Mouse (Mus musculus) lung, embryonic 14.5 days (tissue): ENCODE measurements around the gene Pih1d1. TPM values are rescaled to one million over a fixed set of nuclear protein-coding genes. Genes with fewer than 3 reads are reported as not detected.

Experiments
- ATAC-seq: fragments of 200-750 bp; cut with Nextera tagmentation; 2 replicates; pipeline ENCODE4 v1.8.0; 2017; ENCODE audit warnings: mild to moderate bottlenecking, moderate TSS enrichment, moderate library complexity; ENCODE audit not compliant: insufficient read depth
- DNase-seq: peaks from one replicate; pipeline ENCODE4 v3.0.0-alpha.2; 2015
- H3K27ac ChIP-seq: fragments of 300-500 bp; sonication (generic); 2 replicates; pipeline ENCODE4 v1.5.1; 2014; ENCODE audit warnings: low read depth, mild to moderate bottlenecking, moderate library complexity
- H3K27me3 ChIP-seq: fragments of 300-500 bp; sonication (generic); 2 replicates; pipeline ENCODE4 v1.6.1; 2014; ENCODE audit warnings: low read length, control low read depth; ENCODE audit not compliant: insufficient read depth
- H3K36me3 ChIP-seq: fragments of 300-500 bp; sonication (generic); 2 replicates; pipeline ENCODE4 v1.6.1; 2014; ENCODE audit warnings: control low read depth; ENCODE audit not compliant: insufficient read depth
- H3K4me1 ChIP-seq: fragments of 300-500 bp; sonication (generic); 2 replicates; pipeline ENCODE4 v1.6.1; 2014; ENCODE audit warnings: antibody characterized with exemption, control low read depth; ENCODE audit not compliant: insufficient read depth
- H3K4me2 ChIP-seq: fragments of 300-500 bp; sonication (generic); 2 replicates; pipeline ENCODE4 v1.6.1; 2014; ENCODE audit warnings: mild to moderate bottlenecking
- H3K4me3 ChIP-seq: fragments of 300-500 bp; sonication (generic); 2 replicates; pipeline ENCODE4 v1.5.1; 2014; ENCODE audit warnings: low read depth, low read length
- H3K9ac ChIP-seq: fragments of 300-500 bp; sonication (generic); 2 replicates; pipeline ENCODE4 v1.6.1; 2014
- H3K9me3 ChIP-seq: fragments of 300-500 bp; sonication (generic); 2 replicates; pipeline ENCODE4 v1.6.1; 2016; ENCODE audit warnings: low read depth, low read length, control low read depth
- CTCF ChIP-seq: IDR thresholded peaks from 2 replicates; pipeline ENCODE4 v1.5.1; 2016; ENCODE audit warnings: antibody characterized with exemption, low read depth
- WGBS: fragments of 180-500 bp; shearing (Covaris S2); extraction: QIAGEN DNeasy Blood & Tissue Kit; methylation state at CpG from one replicate; pipeline ENCODE4 v1.1.7; 2014; 5-methylcytosine and 5-hydroxymethylcytosine counted together
- microRNA counts: library from miRNA; unstranded; fragments of <30 nt; microRNA quantifications from one replicate; lab custom pipeline; 2016
- microRNA-seq: library from miRNA; unstranded; fragments of <30 nt; microRNA quantifications from one replicate; pipeline ENCODE4, GENCODE M21; 2016; ENCODE audit warnings: borderline number of aligned reads
- polyA plus RNA-seq: library from polyadenylated mRNA; unstranded; fragments of >200 nt; fragmentation: Nextera tagmentation; extraction: Ambion mirVana; gene quantifications from 2 replicates; pipeline ENCODE4 v1.2.1, GENCODE M21; 2014

Gene Pih1d1
- polyA plus RNA-seq, 1 experiment from 2014 or later, result 112 TPM

DNA sequence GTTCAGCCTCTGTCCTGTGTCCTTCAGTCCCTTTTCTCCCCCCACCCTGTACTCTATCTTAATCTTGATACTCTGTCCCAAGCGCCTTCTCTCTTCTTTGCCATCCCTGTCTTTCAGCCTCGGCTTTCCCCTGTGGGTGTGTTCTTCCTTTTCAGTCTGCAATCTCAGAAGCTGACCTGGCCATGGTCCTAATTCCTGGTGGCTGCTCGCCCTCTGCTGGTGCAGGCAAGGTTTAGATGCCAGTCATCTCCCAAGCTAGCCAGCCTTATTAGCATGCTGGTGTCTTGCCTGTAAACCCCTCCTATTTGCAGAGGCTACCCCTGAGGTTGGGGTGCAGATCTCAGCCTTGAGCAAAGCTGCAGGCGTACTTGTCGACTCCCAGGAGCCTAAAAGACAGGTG is 44.3 kb downstream of the Pih1d1 start:
- H3K27ac ChIP-seq, result no peak overlapping the region
- peak; percentile 89 for TF ChIP-seq CTCF
- no peaks in the 10 kb centered on the region for H3K36me3 ChIP-seq
- no peak overlapping the region for H3K4me2 ChIP-seq
- no peaks in the 10 kb centered on the region for H3K27me3 ChIP-seq
- no peak overlapping the region for H3K9ac ChIP-seq
- H3K9me3 ChIP-seq, result no peaks in the 10 kb centered on the region
- H3K4me1 ChIP-seq, result no peaks in the 10 kb centered on the region
- no peak overlapping the region for H3K4me3 ChIP-seq
- WGBS, result 10% methylated on average over 5 of the region's 5 CpGs
- peak; percentile 87 for DNase-seq
- ATAC-seq, result peak; percentile 32; the same call in 1 of the 2 replicates

DNA sequence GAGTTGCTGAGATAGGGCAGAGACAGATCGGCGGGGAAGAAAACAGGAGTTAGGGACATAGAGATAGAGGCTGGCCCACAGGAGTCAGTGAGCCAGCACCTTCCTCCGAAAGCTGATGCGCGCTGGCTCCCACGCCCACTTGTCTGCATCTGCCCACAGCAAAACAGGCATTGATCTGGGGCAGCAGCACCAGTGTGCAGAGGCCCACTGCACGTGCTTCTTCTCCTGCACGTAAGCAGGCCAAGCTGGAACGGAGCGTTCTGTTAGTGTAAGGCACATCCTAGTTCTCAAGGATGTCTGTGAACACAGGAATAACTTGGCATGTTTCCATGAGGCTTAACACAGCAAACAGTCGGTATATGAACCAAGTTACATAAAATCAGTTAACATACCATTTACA is 44.9 kb downstream of the Pih1d1 start:
- Histone ChIP-seq H3K27ac (no peak overlapping the region), H3K4me3 (no peak overlapping the region), H3K27me3 (no peaks in the 10 kb centered on the region), H3K4me2 (no peak overlapping the region), H3K4me1 (no peaks in the 10 kb centered on the region), H3K36me3 (no peaks in the 10 kb centered on the region), H3K9me3 (no peaks in the 10 kb centered on the region), H3K9ac (no peak overlapping the region)
- DNase-seq (no peak), ATAC-seq (no peak)
- WGBS, result 72% methylated on average over 11 of the region's 11 CpGs
- no peak for TF ChIP-seq CTCF

DNA sequence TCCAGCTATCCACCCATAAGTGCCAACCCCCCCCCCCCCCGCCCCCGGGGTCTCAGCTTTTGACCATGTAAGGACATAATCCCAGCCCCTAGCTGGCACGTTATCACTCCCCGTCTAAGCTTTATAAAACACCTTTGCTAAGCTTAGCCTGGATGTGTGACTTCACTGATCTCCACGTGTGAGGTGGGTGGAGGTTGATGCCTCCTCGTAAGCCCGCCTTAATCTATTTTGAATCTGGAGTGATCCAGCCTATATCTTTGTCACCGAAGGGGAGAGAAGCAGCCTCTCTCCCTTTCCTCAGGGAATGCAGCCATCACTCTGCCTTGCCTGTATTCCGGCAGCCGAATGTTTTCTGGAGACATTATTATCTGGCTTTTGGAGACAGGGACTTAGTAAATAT is 48.6 kb downstream of the Pih1d1 start:
- DNase-seq (no peak), ATAC-seq (no peak)
- H3K9ac ChIP-seq, result no peak overlapping the region
- no peaks in the 10 kb centered on the region for H3K36me3 ChIP-seq
- WGBS, result 23% methylated on average over 10 of the region's 10 CpGs
- TF ChIP-seq CTCF, result no peak
- no peaks in the 10 kb centered on the region for H3K27me3 ChIP-seq
- no peaks in the 10 kb centered on the region for H3K9me3 ChIP-seq
- no peak overlapping the region for H3K4me2 ChIP-seq
- H3K27ac ChIP-seq, result peak overlapping the region; percentile 9; the same call in 1 of the 2 replicates
- H3K4me3 ChIP-seq, result no peak overlapping the region
- no peaks in the 10 kb centered on the region for H3K4me1 ChIP-seq

DNA sequence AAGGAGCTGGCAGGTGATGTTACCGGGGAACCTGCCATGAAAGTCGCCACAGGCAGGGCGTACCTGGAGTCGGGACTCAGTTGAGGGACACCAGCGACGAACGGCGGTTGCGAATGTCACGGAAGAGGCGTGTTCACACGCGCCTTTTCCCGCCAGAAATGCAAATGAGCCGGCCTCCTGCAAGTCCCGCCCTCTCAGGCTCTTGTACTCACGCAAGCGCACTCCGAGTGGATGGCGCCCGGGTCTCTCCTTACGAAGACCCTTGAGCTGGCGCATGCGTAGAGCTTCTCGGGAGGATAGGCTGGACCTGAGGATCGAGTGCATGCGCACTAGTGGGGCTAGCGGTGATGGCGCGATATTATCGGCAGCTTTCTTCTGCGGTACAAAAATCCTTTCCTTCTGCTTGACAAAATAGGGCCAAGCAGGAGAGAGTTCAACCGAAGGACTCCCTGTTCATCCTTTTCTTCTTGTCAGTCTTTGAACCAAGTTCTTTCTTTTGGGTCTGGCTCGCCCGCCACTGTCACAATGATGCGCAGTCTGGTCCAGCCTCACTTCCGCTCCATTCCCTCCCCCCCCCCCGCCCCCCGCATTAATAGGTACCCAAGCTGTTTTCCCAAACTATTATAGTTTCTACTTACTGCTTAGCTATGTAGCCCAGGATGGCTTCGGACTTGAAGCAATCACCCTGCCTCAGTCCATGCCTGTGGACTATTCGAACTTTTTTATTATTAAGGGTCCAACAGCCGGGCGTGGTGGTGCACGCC is 50.5 kb downstream of the Pih1d1 start, which contains the start of gene Ccdc155:
Ccdc155 (minus strand) TSS at position 513 of the 764 bp plus-strand sequence.
- 7% methylated on average over 44 of the region's 44 CpGs for WGBS

DNA sequence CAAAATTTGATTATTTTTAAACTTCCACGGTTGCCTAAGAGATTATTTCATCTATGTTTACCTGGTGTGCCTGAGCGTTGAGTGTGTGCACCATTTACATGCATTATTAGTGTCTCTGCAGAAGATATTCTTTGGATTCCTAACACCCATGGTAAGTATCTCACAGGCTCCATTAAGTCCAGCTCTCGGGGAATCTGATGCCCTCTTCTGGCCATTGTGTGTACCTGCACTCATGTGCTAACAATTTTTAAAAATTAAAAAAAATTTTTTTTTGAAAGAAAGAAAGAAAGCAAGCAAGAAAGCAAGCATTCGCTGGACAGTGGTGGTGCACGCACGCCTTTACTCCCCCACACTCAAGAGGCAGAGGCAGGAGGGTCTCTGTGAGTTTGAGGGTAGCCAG is 54.2 kb downstream of the Pih1d1 start:
- H3K27me3 ChIP-seq, result peaks cover 18% of the 10 kb centered on the region; the same call in 1 of the 2 replicates
- 0 out of 2 replicates have a peak, but pooled peaks cover 3% of the 10 kb centered on the region for H3K4me1 ChIP-seq
- H3K9ac ChIP-seq, result no peak overlapping the region
- no peak overlapping the region for H3K4me2 ChIP-seq
- H3K4me3 ChIP-seq, result no peak overlapping the region
- H3K36me3 ChIP-seq, result no peaks in the 10 kb centered on the region
- ATAC-seq (no peak), DNase-seq (no peak)
- H3K9me3 ChIP-seq, result no peaks in the 10 kb centered on the region
- no peak overlapping the region for H3K27ac ChIP-seq
- TF ChIP-seq CTCF, result no peak
- WGBS, result 72% methylated on average over 6 of the region's 6 CpGs

More for the DNA sequence above, 50.5 kb downstream of the Pih1d1 start, which contains the start of gene Ccdc155:
- no peaks in the 10 kb centered on the region for H3K27me3 ChIP-seq
- peak within 1 kb of the TSS; percentile 59 for H3K4me2 ChIP-seq
- ATAC-seq (peak; percentile 97), DNase-seq (peak; percentile 100)
- no peak for TF ChIP-seq CTCF
- no peaks in the 10 kb centered on the region for H3K4me1 ChIP-seq
- H3K9me3 ChIP-seq, result no peaks in the 10 kb centered on the region
- H3K9ac ChIP-seq, result peak within 1 kb of the TSS; percentile 38
- no peak within 1 kb of the TSS for H3K27ac ChIP-seq
- H3K4me3 ChIP-seq, result peak within 1 kb of the TSS; percentile 39
- H3K36me3 ChIP-seq, result no peaks in the 10 kb centered on the region

MicroRNAs encoded within 50 kb of the gene (microRNA counts, 519-probe panel; counts per million panel counts)
- microRNA mmu-miR-150 (lab: Ali Mortazavi, UCI), result 2,841 counts per million, percentile 53 among the panel's probes with 10 or more counts

Small RNA genes lying within 50 kb of the gene (microRNA-seq; reads per million reads assigned to microRNA genes)
- 47.5 reads per million, percentile 40 among the genes with 10 or more reads in this experiment for gene Mir150
- 16.6 reads per million, percentile 30 among the genes with 10 or more reads in this experiment for gene Mir5121
- gene Mir7055, result not detected

Other genes with a start within 250 kb of the Pih1d1 start
- 73.6 and 83.2 TPM in 2 replicates for gene Ap2a1, start 224.8 kb upstream of the Pih1d1 start, polyA plus RNA-seq
- gene Tsks, start 211.1 kb upstream of the Pih1d1 start, polyA plus RNA-seq, result 0.11 and 0.14 TPM in 2 replicates
- gene Cpt1c, start 179.5 kb upstream of the Pih1d1 start, polyA plus RNA-seq, result 14.9 and 15.5 TPM in 2 replicates
- 228 and 238 TPM in 2 replicates for gene Prmt1, start 167.7 kb upstream of the Pih1d1 start, polyA plus RNA-seq
- gene Irf3, start 156.7 kb upstream of the Pih1d1 start, polyA plus RNA-seq, result 78.7 and 83.0 TPM in 2 replicates
- 69.9 and 76.9 TPM in 2 replicates for gene Bcl2l12, start 155.6 kb upstream of the Pih1d1 start, polyA plus RNA-seq
- gene Scaf1, start 137.9 kb upstream of the Pih1d1 start, polyA plus RNA-seq, result 45.9 and 53.6 TPM in 2 replicates
- gene Rras, start 136.3 kb upstream of the Pih1d1 start, polyA plus RNA-seq, result 46.2 and 46.5 TPM in 2 replicates
- gene Prr12, start 101.4 kb upstream of the Pih1d1 start, polyA plus RNA-seq, result 14.2 and 16.2 TPM in 2 replicates
- gene Nosip, start 91.9 kb upstream of the Pih1d1 start, polyA plus RNA-seq, result 68.6 and 71.9 TPM in 2 replicates
- gene Prrg2, start 91.6 kb upstream of the Pih1d1 start, polyA plus RNA-seq, result 18.1 and 19.2 TPM in 2 replicates
- gene Rcn3, start 62.1 kb upstream of the Pih1d1 start, polyA plus RNA-seq, result 344 and 360 TPM in 2 replicates
- gene Fcgrt, start 50.5 kb upstream of the Pih1d1 start, polyA plus RNA-seq, result 56.4 and 57.0 TPM in 2 replicates
- 1,873 and 1,878 TPM in 2 replicates for gene Rps11, start 29.9 kb upstream of the Pih1d1 start, polyA plus RNA-seq
- 1,527 and 1,587 TPM in 2 replicates for gene Rpl13a, start 25.5 kb upstream of the Pih1d1 start, polyA plus RNA-seq
- 1.2 and 1.4 TPM in 2 replicates for gene Gm45713, start 18.1 kb upstream of the Pih1d1 start, polyA plus RNA-seq
- gene Flt3l, start 17.9 kb upstream of the Pih1d1 start, polyA plus RNA-seq, result 0.72 and 1.1 TPM in 2 replicates
- 52.1 and 52.9 TPM in 2 replicates for gene Aldh16a1, start 281 bp downstream of the Pih1d1 start, polyA plus RNA-seq
- gene Slc17a7, start 9.6 kb downstream of the Pih1d1 start, polyA plus RNA-seq, result 0.09 and 0.97 TPM in 2 replicates
- not detected in 2 replicates for gene Gfy, start 25.3 kb downstream of the Pih1d1 start, polyA plus RNA-seq
- gene Pth2, start 26.7 kb downstream of the Pih1d1 start, polyA plus RNA-seq, result not detected in 2 replicates
- gene Ccdc155, start 50.6 kb downstream of the Pih1d1 start, polyA plus RNA-seq, result 0.19 and 0.38 TPM in 2 replicates
- gene Dkkl1, start 57.8 kb downstream of the Pih1d1 start, polyA plus RNA-seq, result 0.45 TPM in 1 of 2 replicates, not detected in the other
- gene Tead2, start 61.5 kb downstream of the Pih1d1 start, polyA plus RNA-seq, result 204 and 222 TPM in 2 replicates
- 2.1 and 2.9 TPM in 2 replicates for gene Cd37, start 84.8 kb downstream of the Pih1d1 start, polyA plus RNA-seq
- not detected in 2 replicates for gene Slc6a16, start 86.8 kb downstream of the Pih1d1 start, polyA plus RNA-seq
- not detected in 2 replicates for gene Slc6a21, start 123.2 kb downstream of the Pih1d1 start, polyA plus RNA-seq
- 11.4 and 15.7 TPM in 2 replicates for gene Trpm4, start 179.5 kb downstream of the Pih1d1 start, polyA plus RNA-seq
- gene Hrc, start 181.0 kb downstream of the Pih1d1 start, polyA plus RNA-seq, result 0.58 and 1.2 TPM in 2 replicates
- 3.1 and 3.2 TPM in 2 replicates for gene Ppfia3, start 212.7 kb downstream of the Pih1d1 start, polyA plus RNA-seq
- 0.30 and 0.87 TPM in 2 replicates for gene Lin7b, start 216.3 kb downstream of the Pih1d1 start, polyA plus RNA-seq
- gene Snrnp70, start 241.4 kb downstream of the Pih1d1 start, polyA plus RNA-seq, result 74.0 and 88.2 TPM in 2 replicates